Mouse (Mus musculus) embryonic facial prominence, embryonic 15.5 days (tissue): ENCODE results near the gene Tnni2. TPM values are rescaled to one million over a fixed set of nuclear protein-coding genes. Genes with fewer than 3 reads are reported as not detected.

Experiments
- ATAC-seq: fragments of 200-750 bp; cut with Nextera tagmentation; 2 replicates; pipeline ENCODE4 v1.8.0; 2017; ENCODE audit warnings: low read depth, moderate TSS enrichment; ENCODE audit not compliant: insufficient number of reproducible peaks, low FRiP score, low TSS enrichment
- H3K27ac ChIP-seq: fragments of 300-500 bp; sonication (generic); replicated peaks from 2 replicates; pipeline ENCODE4 v1.5.1; 2015; ENCODE audit warnings: mild to moderate bottlenecking, inconsistent platforms
- H3K27me3 ChIP-seq: fragments of 300-500 bp; sonication (generic); 2 replicates; pipeline ENCODE4 v1.6.1; 2015; ENCODE audit warnings: inconsistent platforms
- H3K36me3 ChIP-seq: fragments of 300-500 bp; sonication (generic); 2 replicates; pipeline ENCODE4 v1.6.1; 2015; ENCODE audit warnings: mild to moderate bottlenecking, inconsistent platforms
- H3K4me1 ChIP-seq: fragments of 300-500 bp; sonication (generic); 2 replicates; pipeline ENCODE4 v1.6.1; 2015; ENCODE audit warnings: inconsistent platforms
- H3K4me2 ChIP-seq: fragments of 300-500 bp; sonication (generic); replicated peaks from 2 replicates; pipeline ENCODE4 v1.6.1; 2015; ENCODE audit warnings: mild to moderate bottlenecking, inconsistent platforms
- H3K4me3 ChIP-seq: fragments of 300-500 bp; sonication (generic); replicated peaks from 2 replicates; pipeline ENCODE4 v1.5.1; 2015; ENCODE audit warnings: mild to moderate bottlenecking, inconsistent platforms
- H3K9ac ChIP-seq: fragments of 300-500 bp; sonication (generic); 2 replicates; pipeline ENCODE4 v1.6.1; 2015; ENCODE audit warnings: inconsistent platforms
- H3K9me3 ChIP-seq: fragments of 300-500 bp; sonication (generic); replicated peaks from 2 replicates; pipeline ENCODE4 v1.6.1; 2016; ENCODE audit warnings: inconsistent platforms
- WGBS: fragments of 180-500 bp; shearing (Covaris S2); methylation state at CpG from one replicate; pipeline ENCODE4 v1.1.7; 2015; 5-methylcytosine and 5-hydroxymethylcytosine counted together
- polyA plus RNA-seq: library from polyadenylated mRNA; unstranded; fragments of >200 nt; fragmentation: Nextera tagmentation; extraction: Ambion mirVana; gene quantifications from 2 replicates; pipeline ENCODE4 v1.2.1, GENCODE M21; 2015

Gene Tnni2
- polyA plus RNA-seq, 1 experiment from 2014 or later = 169 TPM

DNA sequence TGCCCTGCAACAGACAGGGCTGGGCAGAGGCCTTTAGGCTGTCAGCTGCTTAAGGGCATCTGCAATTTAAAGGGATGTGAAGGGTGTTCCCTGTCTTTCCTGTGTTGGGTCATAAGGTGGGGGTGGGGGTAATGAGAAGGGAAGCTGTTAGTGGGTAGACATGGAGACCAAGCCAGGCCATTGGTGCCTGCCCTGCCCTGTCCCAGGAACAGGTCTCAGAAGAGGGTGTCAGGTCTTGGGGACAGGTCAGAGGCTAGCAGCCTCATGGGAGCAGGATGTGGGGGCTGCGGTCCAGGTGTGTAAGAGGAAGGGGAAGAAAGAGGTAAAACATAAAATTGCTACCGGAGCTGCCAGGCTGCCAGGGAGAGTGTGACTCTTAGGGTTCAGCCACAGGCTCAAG is 19.8 kb downstream of the Tnni2 start:
- Histone ChIP-seq H3K27ac (peak overlapping the region; percentile 44; the same call in 1 of the 2 replicates), H3K36me3 (no peaks in the 10 kb centered on the region), H3K9ac (no peak overlapping the region), H3K4me2 (no peak overlapping the region), H3K4me1 (peaks cover 17% of the 10 kb centered on the region), H3K27me3 (no peaks in the 10 kb centered on the region), H3K9me3 (no peaks in the 10 kb centered on the region), H3K4me3 (no peak overlapping the region)
- ATAC-seq = no peak
- 82% methylated on average over 2 of the region's 2 CpGs for WGBS

DNA sequence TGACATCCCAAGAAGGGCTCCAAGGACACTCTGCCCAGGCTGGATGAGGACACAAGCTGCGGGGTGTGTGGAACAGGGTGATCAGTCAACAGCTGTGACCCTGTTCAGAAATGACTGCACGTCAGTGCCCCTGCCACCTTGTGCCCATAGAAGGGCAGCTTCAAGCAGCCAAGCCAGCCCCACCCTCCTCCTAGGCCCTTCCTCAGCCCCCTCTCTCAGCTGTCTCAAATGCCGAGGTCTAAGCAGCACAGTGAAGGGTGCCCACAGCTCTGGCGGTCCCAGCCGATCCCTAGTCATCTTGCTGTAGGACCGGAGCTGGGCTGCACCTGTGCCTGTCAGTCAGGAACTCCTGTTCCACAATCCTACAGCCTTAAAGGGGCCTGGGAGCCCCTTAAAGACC is 20.6 kb downstream of the Tnni2 start:
- Histone ChIP-seq H3K9ac (no peak overlapping the region), H3K9me3 (no peaks in the 10 kb centered on the region), H3K4me3 (no peak overlapping the region), H3K27me3 (no peaks in the 10 kb centered on the region), H3K4me1 (peaks cover 11% of the 10 kb centered on the region), H3K27ac (peak overlapping the region; percentile 44; the same call in 1 of the 2 replicates), H3K4me2 (no peak overlapping the region), H3K36me3 (no peaks in the 10 kb centered on the region)
- 79% methylated on average over 6 of the region's 6 CpGs for WGBS
- peak; percentile 58; the same call in 1 of the 2 replicates for ATAC-seq

DNA sequence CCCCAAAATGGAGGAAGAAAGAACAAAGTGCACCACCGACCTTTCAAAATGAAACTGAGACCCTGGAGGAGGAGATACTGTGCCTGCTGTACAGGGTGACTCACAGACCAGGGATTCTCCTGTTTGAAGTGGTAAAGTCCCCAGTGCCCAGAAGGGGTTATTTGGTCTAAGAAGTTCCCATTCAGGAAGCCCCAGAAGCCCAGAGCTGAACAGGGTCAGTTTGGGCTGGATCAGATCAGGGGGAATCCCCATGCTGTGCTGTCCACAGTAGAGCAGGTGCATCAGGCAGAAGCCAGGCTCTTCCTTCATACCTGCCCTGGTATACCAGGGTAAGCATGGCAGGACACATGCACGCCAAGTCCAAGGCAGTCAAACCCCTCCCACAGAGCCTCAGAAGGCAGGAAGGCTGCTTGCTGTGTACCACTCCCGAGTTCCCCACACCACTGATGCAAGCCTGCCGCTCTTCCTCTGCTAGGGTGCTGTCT is 21.0 kb downstream of the Tnni2 start:
- Histone ChIP-seq H3K4me3 (no peak overlapping the region), H3K27me3 (no peaks in the 10 kb centered on the region), H3K4me1 (peaks cover 7% of the 10 kb centered on the region), H3K9me3 (no peaks in the 10 kb centered on the region), H3K27ac (peak overlapping the region; percentile 68; the same call in 1 of the 2 replicates), H3K4me2 (no peak overlapping the region), H3K9ac (no peak overlapping the region), H3K36me3 (no peaks in the 10 kb centered on the region)
- ATAC-seq = no peak
- 57% methylated on average over 4 of the region's 4 CpGs for WGBS

DNA sequence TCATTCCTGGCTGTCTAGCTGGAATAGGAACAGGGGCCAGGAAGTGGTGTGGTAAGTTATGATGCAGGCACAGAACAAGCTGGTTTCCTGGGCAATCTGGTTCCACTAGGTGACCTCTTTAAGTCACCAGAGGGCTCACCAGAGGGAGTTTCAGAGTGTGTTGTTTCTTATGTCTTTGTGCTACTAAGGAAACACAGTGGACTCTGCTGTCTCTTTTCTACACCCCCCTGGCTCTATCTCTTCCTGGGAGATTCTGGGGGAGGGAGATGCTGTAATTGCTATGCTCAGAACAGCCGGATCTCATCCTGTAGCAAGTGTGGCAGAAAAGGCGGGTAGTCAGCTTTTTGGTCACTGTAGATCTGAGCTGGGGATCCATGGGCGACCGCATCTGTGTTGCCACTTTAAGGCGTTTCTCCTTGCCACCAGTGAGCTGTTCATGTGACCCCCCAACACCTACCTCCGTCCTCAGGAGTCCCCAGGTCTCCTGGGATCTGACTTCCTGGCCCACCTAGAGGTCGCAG is 28.6 kb downstream of the Tnni2 start:
- 71% methylated on average over 7 of the region's 7 CpGs for WGBS
- Histone ChIP-seq H3K4me3 (no peak overlapping the region), H3K4me1 (peaks cover 39% of the 10 kb centered on the region), H3K9ac (no peak overlapping the region), H3K27ac (peak overlapping the region; percentile 79), H3K4me2 (no peak overlapping the region), H3K9me3 (no peaks in the 10 kb centered on the region), H3K36me3 (no peaks in the 10 kb centered on the region), H3K27me3 (no peaks in the 10 kb centered on the region)
- ATAC-seq = no peak

DNA sequence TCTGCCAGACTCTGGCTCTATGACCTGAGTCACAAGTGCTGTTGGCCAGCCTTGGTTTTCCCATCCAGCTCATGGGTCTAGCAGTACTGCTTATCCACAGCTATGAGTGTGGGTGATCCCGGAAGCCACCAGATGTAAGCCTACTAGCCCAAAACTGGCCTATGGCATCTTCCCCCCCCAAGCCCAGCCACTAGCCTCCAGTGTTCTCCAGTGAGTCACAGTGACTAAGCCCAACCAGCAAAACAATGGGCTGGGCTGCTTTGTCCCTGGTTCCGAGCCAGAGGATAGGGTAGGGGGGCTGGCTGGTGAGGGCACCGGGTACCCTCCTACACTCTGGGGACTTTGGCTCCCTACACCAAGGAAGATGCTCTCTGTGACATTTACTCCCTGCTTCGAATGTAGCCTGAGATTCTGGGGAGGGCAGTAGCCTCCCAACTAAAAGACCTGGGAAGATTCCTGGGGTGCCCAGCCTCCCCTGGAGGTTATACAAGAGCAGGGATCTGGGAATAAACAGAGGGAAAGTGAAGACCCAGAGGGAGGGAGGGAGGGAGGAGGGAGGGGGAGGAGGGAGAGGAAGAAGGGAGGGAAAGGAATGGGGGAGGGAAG is 29.3 kb downstream of the Tnni2 start:
- no peaks in the 10 kb centered on the region for H3K36me3 ChIP-seq
- H3K27me3 ChIP-seq = no peaks in the 10 kb centered on the region
- H3K9me3 ChIP-seq = no peaks in the 10 kb centered on the region
- H3K4me3 ChIP-seq = no peak overlapping the region
- no peak overlapping the region for H3K9ac ChIP-seq
- ATAC-seq = peak; percentile 69
- H3K4me2 ChIP-seq = no peak overlapping the region
- peak overlapping the region; percentile 79 for H3K27ac ChIP-seq
- H3K4me1 ChIP-seq = peaks cover 45% of the 10 kb centered on the region
- WGBS = 24% methylated on average over 4 of the region's 4 CpGs

DNA sequence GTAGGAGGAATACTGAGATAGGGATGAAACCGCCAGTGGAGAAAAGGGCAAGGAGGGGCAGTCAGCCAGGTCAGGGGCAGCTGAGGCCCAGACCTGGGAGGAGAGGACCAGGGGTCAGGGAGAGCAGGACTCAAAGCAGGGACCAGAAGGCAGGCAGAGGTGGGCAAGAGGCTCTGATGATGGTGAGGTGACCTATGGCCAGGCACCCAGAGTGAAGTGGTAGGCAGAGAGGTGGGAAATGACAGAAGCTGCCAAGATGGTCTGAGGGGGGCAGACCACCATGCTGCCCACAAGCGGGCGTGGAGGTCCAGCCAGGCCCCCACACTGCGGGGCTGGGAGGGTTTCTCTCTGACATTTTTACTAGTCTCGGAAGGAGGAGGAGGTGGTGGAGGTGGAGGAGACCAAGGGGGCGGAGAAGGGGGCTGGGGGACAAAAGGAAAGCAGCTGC is 29.8 kb downstream of the Tnni2 start:
- H3K27ac ChIP-seq = peak overlapping the region; percentile 79
- ATAC-seq = peak; percentile 17; the same call in 1 of the 2 replicates
- WGBS = 39% methylated on average over 6 of the region's 6 CpGs
- peak overlapping the region; percentile 26 for H3K4me2 ChIP-seq
- no peak overlapping the region for H3K4me3 ChIP-seq
- H3K36me3 ChIP-seq = no peaks in the 10 kb centered on the region
- H3K27me3 ChIP-seq = no peaks in the 10 kb centered on the region
- peaks cover 50% of the 10 kb centered on the region for H3K4me1 ChIP-seq
- no peaks in the 10 kb centered on the region for H3K9me3 ChIP-seq
- no peak overlapping the region for H3K9ac ChIP-seq

DNA sequence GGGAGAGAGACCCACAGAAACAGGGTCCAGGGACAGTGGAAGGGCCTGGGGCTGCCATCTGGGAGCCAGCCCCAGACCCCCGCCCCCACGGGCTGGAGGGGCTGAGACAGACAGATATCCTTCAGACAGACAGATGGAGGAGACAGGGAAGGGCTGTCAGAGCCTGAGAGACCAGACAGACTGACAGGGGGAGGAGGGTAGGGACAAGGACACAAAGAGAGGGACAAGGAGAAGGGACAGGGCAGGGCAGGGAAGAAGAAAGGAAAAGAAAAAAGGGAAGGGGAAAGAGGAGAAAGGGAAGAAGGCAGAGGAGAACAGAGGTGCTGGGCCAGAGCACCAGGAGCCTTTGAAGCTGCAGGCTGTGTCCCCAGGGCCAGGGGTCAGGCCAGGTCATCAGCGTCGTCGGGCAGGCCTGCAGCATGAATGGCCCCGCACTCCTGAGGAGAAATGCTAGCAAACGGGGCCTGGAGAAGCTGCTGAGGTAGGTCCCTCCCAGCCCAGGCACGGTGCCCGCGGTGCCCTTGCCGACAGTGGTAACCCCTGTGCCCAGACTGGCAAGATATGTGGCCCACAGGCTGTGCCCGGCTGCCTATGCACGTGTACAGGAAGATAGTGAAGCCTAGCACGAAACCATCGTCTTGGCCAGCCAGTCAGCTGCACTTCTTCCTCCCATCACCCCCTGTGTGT is 30.4 kb downstream of the Tnni2 start:
- H3K4me1 ChIP-seq = peaks cover 54% of the 10 kb centered on the region
- H3K27ac ChIP-seq = peak overlapping the region; percentile 79
- no peaks in the 10 kb centered on the region for H3K36me3 ChIP-seq
- no peak for ATAC-seq
- H3K4me3 ChIP-seq = peak overlapping the region; percentile 16
- WGBS = 34% methylated on average over 15 of the region's 15 CpGs
- 0 out of 2 replicates have a peak overlapping the region, but pooled peaks have one; percentile 12 for H3K9ac ChIP-seq
- no peaks in the 10 kb centered on the region for H3K9me3 ChIP-seq
- peak overlapping the region; percentile 26 for H3K4me2 ChIP-seq
- no peaks in the 10 kb centered on the region for H3K27me3 ChIP-seq

DNA sequence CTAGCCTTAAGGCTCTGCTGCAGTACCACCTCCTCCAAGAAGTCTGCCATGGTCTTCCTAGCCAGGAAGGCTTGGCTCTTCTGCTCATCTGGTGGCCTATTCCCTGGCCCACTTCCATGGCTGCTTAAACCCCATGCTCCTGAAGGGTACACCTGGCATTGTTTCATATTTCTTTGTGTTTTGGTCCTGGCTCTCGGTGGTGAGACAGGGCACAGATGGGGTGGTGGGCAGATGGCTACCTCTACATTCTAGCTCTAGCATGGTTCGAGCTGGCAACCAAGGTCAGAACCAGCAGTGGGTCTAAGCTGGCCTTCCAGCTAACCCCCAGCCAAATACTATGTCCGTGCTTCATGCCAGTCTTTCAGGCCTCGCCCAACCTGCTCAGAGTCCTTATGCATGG is 31.3 kb downstream of the Tnni2 start:
- WGBS = 92% methylated on average over 4 of the region's 4 CpGs
- Histone ChIP-seq H3K27me3 (no peaks in the 10 kb centered on the region), H3K9ac (no peak overlapping the region), H3K4me2 (peak overlapping the region; percentile 26), H3K4me3 (no peak overlapping the region; the same call in 1 of the 2 replicates), H3K9me3 (no peaks in the 10 kb centered on the region), H3K27ac (peak overlapping the region; percentile 79; the same call in 1 of the 2 replicates), H3K36me3 (no peaks in the 10 kb centered on the region), H3K4me1 (peaks cover 56% of the 10 kb centered on the region)
- ATAC-seq = no peak

DNA sequence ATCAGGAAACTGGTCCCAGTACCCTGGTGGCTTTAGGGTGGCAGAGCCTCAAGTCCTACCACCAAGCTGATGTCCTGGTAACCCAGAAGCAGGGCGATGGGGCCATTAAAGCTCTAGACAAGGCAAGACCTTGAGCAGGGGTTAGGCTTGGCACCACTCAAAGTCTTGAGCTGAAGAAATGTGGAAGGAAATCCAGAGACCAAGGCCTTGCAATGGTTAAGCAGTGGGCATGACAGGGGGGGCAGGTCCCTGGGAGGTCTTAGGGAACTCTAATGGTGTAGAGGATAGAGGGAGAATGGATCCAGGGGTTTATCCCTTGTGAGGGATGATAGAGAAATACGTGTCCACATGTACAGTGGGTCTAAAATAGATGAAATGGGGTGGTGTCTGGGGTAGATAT is 31.9 kb downstream of the Tnni2 start:
- WGBS = 70% methylated on average over 2 of the region's 2 CpGs

DNA sequence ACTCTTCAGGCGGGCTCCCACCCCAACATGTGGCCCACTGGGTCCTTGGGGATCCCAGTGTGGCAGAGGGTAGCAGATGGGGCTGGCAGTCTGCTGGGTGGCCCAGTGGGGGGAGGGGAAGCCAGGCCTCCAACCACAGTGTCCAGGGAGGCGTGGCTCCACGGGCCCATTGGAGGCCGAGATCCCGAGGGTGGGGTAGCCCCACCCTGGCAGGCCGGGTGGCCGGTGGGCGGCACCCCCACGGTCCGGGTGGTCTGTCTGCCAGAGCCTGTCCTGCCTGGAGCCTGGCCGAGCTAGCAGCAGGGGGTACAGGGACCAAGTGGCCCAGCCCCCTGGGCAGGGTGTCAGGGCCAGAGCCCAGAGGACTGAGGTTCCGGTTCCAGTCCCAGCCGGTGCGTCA is 33.2 kb downstream of the Tnni2 start:
- peak overlapping the region; percentile 22; the same call in 1 of the 2 replicates for H3K4me2 ChIP-seq
- H3K36me3 ChIP-seq = no peaks in the 10 kb centered on the region
- no peaks in the 10 kb centered on the region for H3K9me3 ChIP-seq
- H3K9ac ChIP-seq = no peak overlapping the region
- 76% methylated on average over 14 of the region's 14 CpGs for WGBS
- H3K4me3 ChIP-seq = peak overlapping the region; percentile 18; the same call in 1 of the 2 replicates
- no peaks in the 10 kb centered on the region for H3K27me3 ChIP-seq
- H3K4me1 ChIP-seq = peaks cover 61% of the 10 kb centered on the region
- H3K27ac ChIP-seq = 0 out of 2 replicates have a peak overlapping the region, but pooled peaks have one; percentile 48
- no peak for ATAC-seq

More for the DNA sequence above, 31.9 kb downstream of the Tnni2 start:
- Histone ChIP-seq H3K27me3 (no peaks in the 10 kb centered on the region), H3K9ac (no peak overlapping the region), H3K4me1 (peaks cover 59% of the 10 kb centered on the region), H3K4me2 (0 out of 2 replicates have a peak overlapping the region, but pooled peaks have one; percentile 12), H3K36me3 (no peaks in the 10 kb centered on the region), H3K27ac (no peak overlapping the region), H3K4me3 (no peak overlapping the region), H3K9me3 (no peaks in the 10 kb centered on the region)
- ATAC-seq = no peak

DNA sequence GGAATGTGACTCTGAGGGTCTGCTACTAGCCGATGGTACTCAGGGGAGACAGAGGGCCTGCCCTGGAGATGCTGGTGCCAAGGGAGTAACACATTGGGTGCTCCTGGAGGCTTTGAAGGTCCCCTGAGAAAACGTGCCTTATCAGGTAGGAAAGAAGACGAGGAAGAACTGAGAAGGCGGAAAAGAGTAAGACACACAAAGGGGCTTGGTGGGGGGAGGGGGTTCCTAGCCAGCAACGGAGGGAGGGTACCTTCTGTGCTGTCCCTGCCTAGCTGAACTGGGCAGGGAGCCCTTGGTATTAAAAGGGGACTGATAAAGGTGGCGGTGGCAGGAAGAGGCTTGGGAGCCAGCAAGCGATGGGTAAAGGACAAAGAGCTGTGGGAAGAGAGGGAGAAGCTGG is 34.0 kb downstream of the Tnni2 start:
- Histone ChIP-seq H3K27ac (peak overlapping the region; percentile 55; the same call in 1 of the 2 replicates), H3K4me2 (0 out of 2 replicates have a peak overlapping the region, but pooled peaks have one; percentile 22), H3K4me3 (peak overlapping the region; percentile 18; the same call in 1 of the 2 replicates), H3K9me3 (no peaks in the 10 kb centered on the region), H3K4me1 (peaks cover 61% of the 10 kb centered on the region), H3K27me3 (no peaks in the 10 kb centered on the region), H3K9ac (no peak overlapping the region), H3K36me3 (no peaks in the 10 kb centered on the region)
- no peak for ATAC-seq
- WGBS = 69% methylated on average over 7 of the region's 7 CpGs
